Mouse (Mus musculus): Measurements from ENCODE around the gene Olfr1101. TPM values are rescaled to one million over a fixed set of nuclear protein-coding genes. Genes with fewer than 3 reads are reported as not detected.

Gene Olfr1101
- not detected in 2 replicates for polyA plus RNA-seq (2015; fragmentation: Nextera tagmentation; extraction: Ambion mirVana)

DNA sequence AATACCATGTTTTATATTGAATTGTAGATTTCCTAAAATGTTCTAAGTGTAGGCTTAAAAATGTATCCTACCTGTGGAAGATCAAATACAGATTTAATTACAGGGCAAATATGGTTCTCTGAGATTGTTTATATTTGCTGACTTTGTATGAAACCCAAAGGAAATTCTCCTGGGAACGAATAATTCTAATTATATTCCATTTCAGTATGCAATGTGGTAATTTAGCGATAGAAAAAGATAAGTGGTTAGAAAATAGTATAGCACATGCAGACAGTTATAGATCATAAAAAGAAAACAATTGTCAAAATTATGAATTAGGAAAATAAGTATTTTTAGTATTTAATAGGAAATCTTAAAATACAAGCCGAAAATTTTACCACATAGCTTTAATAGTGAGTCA is at the start of gene Olfr1101:
Gene Olfr1101, minus strand, starts transcription at position 101 of the 400 bp plus-strand sequence.
- Histone ChIP-seq H3K4me3 (ENCODE audit: low read length) (no peak within 1 kb of the TSS), H3K9ac (ENCODE audit: low read length) (no peak within 1 kb of the TSS), H3K9me3 (ENCODE audit: control insufficient read depth, low read length) (no peaks in the 10 kb centered on the region), H3K27ac (ENCODE audit: low read length) (no peak within 1 kb of the TSS), H3K36me3 (ENCODE audit: control insufficient read depth, insufficient read depth, low read length) (no peaks in the 10 kb centered on the region), H3K4me1 (replicated peaks; ENCODE audit: control insufficient read depth, insufficient read depth, low read length) (no peaks in the 10 kb centered on the region), H3K4me2 (ENCODE audit: low read depth, low read length) (no peak within 1 kb of the TSS), H3K27me3 (ENCODE audit: control insufficient read depth, insufficient read depth, low read depth, low read length) (no peaks in the 10 kb centered on the region)
- 67% methylated on average over 3 of the region's 3 CpGs for WGBS
- ATAC-seq (ENCODE audit: low read depth) = no peak

DNA sequence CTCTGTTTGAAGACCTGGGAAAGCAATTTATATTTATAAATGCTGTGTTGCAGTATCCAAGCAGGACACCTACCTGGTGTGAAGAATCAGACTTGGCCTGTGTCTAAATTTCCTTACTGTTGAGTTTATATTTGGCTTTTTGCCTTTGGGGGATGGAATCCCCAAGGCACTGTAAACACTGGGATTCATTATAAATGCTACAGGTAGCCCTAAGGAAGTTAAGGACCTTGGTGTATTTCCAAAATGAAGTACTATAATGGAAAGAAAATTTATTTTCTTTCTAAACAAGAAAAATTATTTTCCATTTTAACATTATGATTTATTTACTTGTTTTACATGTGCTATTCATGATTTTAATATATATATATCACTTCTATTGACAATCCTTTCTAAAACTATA is 45.4 kb upstream of the Olfr1101 start, which contains the start of gene Olfr1105:
Gene Olfr1105, minus strand, starts transcription at position 101 of the 400 bp plus-strand sequence.
- no peak for ATAC-seq (ENCODE audit: low read depth)
- Histone ChIP-seq H3K4me2 (ENCODE audit: low read depth, low read length) (no peak within 1 kb of the TSS), H3K9me3 (ENCODE audit: control insufficient read depth, low read length) (no peaks in the 10 kb centered on the region), H3K36me3 (ENCODE audit: control insufficient read depth, insufficient read depth, low read length) (no peaks in the 10 kb centered on the region), H3K27ac (ENCODE audit: low read length) (no peak within 1 kb of the TSS), H3K4me3 (ENCODE audit: low read length) (no peak within 1 kb of the TSS), H3K27me3 (ENCODE audit: control insufficient read depth, insufficient read depth, low read depth, low read length) (no peaks in the 10 kb centered on the region), H3K9ac (ENCODE audit: low read length) (no peak within 1 kb of the TSS), H3K4me1 (replicated peaks; ENCODE audit: control insufficient read depth, insufficient read depth, low read length) (no peaks in the 10 kb centered on the region)

DNA sequence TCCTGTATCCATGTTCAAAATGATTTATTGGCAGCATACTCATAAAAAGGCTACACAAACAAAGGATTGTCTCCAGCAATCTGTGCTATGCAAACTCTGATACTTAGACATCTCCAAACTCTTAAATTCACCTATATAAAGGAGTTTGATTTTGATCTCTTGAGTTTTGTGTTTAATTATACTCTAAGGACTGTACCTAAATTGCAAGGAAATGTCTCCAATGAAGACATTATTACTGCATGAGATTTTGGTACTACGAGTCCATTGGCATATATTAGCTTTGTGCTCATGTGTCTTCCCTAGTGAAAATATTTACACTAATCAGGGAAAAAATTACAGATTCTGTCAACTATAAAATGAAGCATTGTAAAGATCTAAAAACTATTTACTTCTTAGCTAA is 36.0 kb upstream of the Olfr1101 start, which contains the start of gene Olfr1104:
Gene Olfr1104, minus strand, starts transcription at position 101 of the 400 bp plus-strand sequence.
- Histone ChIP-seq H3K9ac (ENCODE audit: low read length) (no peak within 1 kb of the TSS), H3K27me3 (ENCODE audit: control insufficient read depth, insufficient read depth, low read depth, low read length) (no peaks in the 10 kb centered on the region), H3K4me1 (replicated peaks; ENCODE audit: control insufficient read depth, insufficient read depth, low read length) (no peaks in the 10 kb centered on the region), H3K4me3 (ENCODE audit: low read length) (no peak within 1 kb of the TSS), H3K9me3 (ENCODE audit: control insufficient read depth, low read length) (no peaks in the 10 kb centered on the region), H3K4me2 (ENCODE audit: low read depth, low read length) (no peak within 1 kb of the TSS), H3K36me3 (ENCODE audit: control insufficient read depth, insufficient read depth, low read length) (no peaks in the 10 kb centered on the region), H3K27ac (ENCODE audit: low read length) (no peak within 1 kb of the TSS)
- ATAC-seq (ENCODE audit: low read depth) = no peak
- WGBS = 70% methylated on average over 1 of the region's 1 CpGs

DNA sequence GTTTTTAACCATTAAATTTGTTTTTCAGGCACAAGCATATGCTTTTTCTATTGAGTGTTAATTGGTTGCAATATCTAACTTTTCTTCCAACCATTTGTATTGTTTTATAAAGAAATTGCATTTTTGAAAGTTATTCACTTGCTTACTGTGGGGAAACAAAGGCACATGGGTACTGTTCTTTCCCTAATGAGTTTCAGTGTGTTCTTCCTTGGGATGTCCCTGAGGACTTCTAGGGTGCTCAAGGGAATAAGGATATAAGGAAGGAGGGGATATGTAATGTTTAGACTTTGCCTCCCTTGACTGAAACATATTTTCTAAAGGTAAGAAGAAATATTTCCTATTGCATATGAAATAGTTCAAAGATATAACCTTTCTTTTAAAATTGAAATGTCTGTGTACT is 7.1 kb upstream of the Olfr1101 start, which contains the start of gene Olfr1102:
Gene Olfr1102, plus strand, starts transcription at position 301 of the 400 bp plus-strand sequence.
- no peaks in the 10 kb centered on the region for H3K27me3 ChIP-seq (ENCODE audit: control insufficient read depth, insufficient read depth, low read depth, low read length)
- H3K4me2 ChIP-seq (ENCODE audit: low read depth, low read length) = no peak within 1 kb of the TSS
- H3K4me1 ChIP-seq (replicated peaks; ENCODE audit: control insufficient read depth, insufficient read depth, low read length) = no peaks in the 10 kb centered on the region
- H3K27ac ChIP-seq (ENCODE audit: low read length) = no peak within 1 kb of the TSS
- no peaks in the 10 kb centered on the region for H3K36me3 ChIP-seq (ENCODE audit: control insufficient read depth, insufficient read depth, low read length)
- no peak for ATAC-seq (ENCODE audit: low read depth)
- no peaks in the 10 kb centered on the region for H3K9me3 ChIP-seq (ENCODE audit: control insufficient read depth, low read length)
- no peak within 1 kb of the TSS for H3K9ac ChIP-seq (ENCODE audit: low read length)
- H3K4me3 ChIP-seq (ENCODE audit: low read length) = no peak within 1 kb of the TSS

DNA sequence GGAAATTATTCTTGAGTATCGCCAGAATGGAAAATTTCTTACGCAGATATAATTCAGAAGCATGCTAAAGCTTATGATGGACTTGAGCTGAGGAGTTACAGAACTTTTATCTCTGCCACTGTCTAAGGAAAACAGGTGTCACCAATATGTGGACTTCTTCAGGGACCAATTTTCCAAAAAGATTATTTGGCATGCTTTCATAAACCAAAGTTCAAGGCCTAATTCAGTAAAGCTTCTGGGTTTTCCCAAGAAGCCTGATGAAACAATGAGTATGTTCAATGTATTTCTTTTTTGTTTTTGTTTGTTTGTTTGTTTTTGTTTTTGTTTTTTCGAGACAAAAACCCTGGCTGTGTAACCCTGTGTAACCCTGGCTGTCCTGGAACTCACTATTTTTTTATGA is 11.2 kb downstream of the Olfr1101 start, which contains the start of gene Olfr1100:
Gene Olfr1100, minus strand, starts transcription at position 101 of the 400 bp plus-strand sequence.
- H3K4me2 ChIP-seq (ENCODE audit: low read depth, low read length) = no peak within 1 kb of the TSS
- no peaks in the 10 kb centered on the region for H3K4me1 ChIP-seq (replicated peaks; ENCODE audit: control insufficient read depth, insufficient read depth, low read length)
- H3K9me3 ChIP-seq (ENCODE audit: control insufficient read depth, low read length) = no peaks in the 10 kb centered on the region
- no peak within 1 kb of the TSS for H3K27ac ChIP-seq (ENCODE audit: low read length)
- H3K4me3 ChIP-seq (ENCODE audit: low read length) = no peak within 1 kb of the TSS
- no peak for ATAC-seq (ENCODE audit: low read depth)
- no peak within 1 kb of the TSS for H3K9ac ChIP-seq (ENCODE audit: low read length)
- WGBS = 64% methylated on average over 3 of the region's 3 CpGs
- H3K36me3 ChIP-seq (ENCODE audit: control insufficient read depth, insufficient read depth, low read length) = no peaks in the 10 kb centered on the region
- H3K27me3 ChIP-seq (ENCODE audit: control insufficient read depth, insufficient read depth, low read depth, low read length) = no peaks in the 10 kb centered on the region

DNA sequence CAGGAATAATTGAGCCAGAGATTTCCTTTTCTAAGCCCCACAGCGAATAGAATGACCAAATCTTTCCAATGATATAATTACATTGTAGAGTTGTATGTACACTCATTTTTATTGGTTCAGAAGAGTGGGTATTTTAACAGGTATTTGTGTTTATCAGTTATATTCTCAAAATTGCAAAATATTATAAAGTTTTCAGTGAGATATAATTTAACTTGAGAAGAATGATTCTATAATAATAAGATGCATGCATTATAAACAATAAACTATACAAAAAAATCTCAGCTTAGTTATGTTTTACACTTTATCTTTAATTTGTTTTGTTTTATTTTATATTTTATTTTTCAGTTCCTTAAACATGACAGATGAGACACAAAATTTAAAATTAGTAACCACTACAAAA is 30.4 kb downstream of the Olfr1101 start, which contains the start of gene Olfr1099:
Gene Olfr1099, minus strand, starts transcription at position 101 of the 400 bp plus-strand sequence.
- no peak within 1 kb of the TSS for H3K9ac ChIP-seq (ENCODE audit: low read length)
- H3K9me3 ChIP-seq (ENCODE audit: control insufficient read depth, low read length) = no peaks in the 10 kb centered on the region
- WGBS = 68% methylated on average over 1 of the region's 1 CpGs
- no peak within 1 kb of the TSS for H3K4me3 ChIP-seq (ENCODE audit: low read length)
- H3K36me3 ChIP-seq (ENCODE audit: control insufficient read depth, insufficient read depth, low read length) = no peaks in the 10 kb centered on the region
- no peak within 1 kb of the TSS for H3K4me2 ChIP-seq (ENCODE audit: low read depth, low read length)
- no peaks in the 10 kb centered on the region for H3K4me1 ChIP-seq (replicated peaks; ENCODE audit: control insufficient read depth, insufficient read depth, low read length)
- H3K27ac ChIP-seq (ENCODE audit: low read length) = no peak within 1 kb of the TSS
- H3K27me3 ChIP-seq (ENCODE audit: control insufficient read depth, insufficient read depth, low read depth, low read length) = no peaks in the 10 kb centered on the region
- ATAC-seq (ENCODE audit: low read depth) = no peak

Other genes starting within 250 kb of the Olfr1101 start
- not detected in 2 replicates for gene Olfr1090, start 232.2 kb downstream of the Olfr1101 start, polyA plus RNA-seq (2015; fragmentation: Nextera tagmentation; extraction: Ambion mirVana)
- gene Olfr1093, start 208.7 kb downstream of the Olfr1101 start, polyA plus RNA-seq (2015; fragmentation: Nextera tagmentation; extraction: Ambion mirVana) = not detected in 2 replicates
- gene Olfr141, start 181.2 kb downstream of the Olfr1101 start, polyA plus RNA-seq (2015; fragmentation: Nextera tagmentation; extraction: Ambion mirVana) = not detected in 2 replicates
- not detected in 2 replicates for gene Olfr1094, start 166.6 kb downstream of the Olfr1101 start, polyA plus RNA-seq (2015; fragmentation: Nextera tagmentation; extraction: Ambion mirVana)
- not detected in 2 replicates for gene Olfr1095, start 139.5 kb downstream of the Olfr1101 start, polyA plus RNA-seq (2015; fragmentation: Nextera tagmentation; extraction: Ambion mirVana)
- gene Gm13723, start 116.4 kb downstream of the Olfr1101 start, polyA plus RNA-seq (2015; fragmentation: Nextera tagmentation; extraction: Ambion mirVana) = not detected in 2 replicates
- not detected in 2 replicates for gene Olfr1097, start 99.0 kb downstream of the Olfr1101 start, polyA plus RNA-seq (2015; fragmentation: Nextera tagmentation; extraction: Ambion mirVana)
- gene Olfr1098, start 66.7 kb downstream of the Olfr1101 start, polyA plus RNA-seq (2015; fragmentation: Nextera tagmentation; extraction: Ambion mirVana) = not detected in 2 replicates
- gene Olfr1099, start 30.5 kb downstream of the Olfr1101 start, polyA plus RNA-seq (2015; fragmentation: Nextera tagmentation; extraction: Ambion mirVana) = not detected in 2 replicates
- gene Olfr1100, start 11.3 kb downstream of the Olfr1101 start, polyA plus RNA-seq (2015; fragmentation: Nextera tagmentation; extraction: Ambion mirVana) = not detected in 2 replicates
- gene Olfr1102, start 7.2 kb upstream of the Olfr1101 start, polyA plus RNA-seq (2015; fragmentation: Nextera tagmentation; extraction: Ambion mirVana) = not detected in 2 replicates
- gene Olfr1104, start 35.9 kb upstream of the Olfr1101 start, polyA plus RNA-seq (2015; fragmentation: Nextera tagmentation; extraction: Ambion mirVana) = not detected in 2 replicates
- not detected in 2 replicates for gene Olfr1105, start 45.3 kb upstream of the Olfr1101 start, polyA plus RNA-seq (2015; fragmentation: Nextera tagmentation; extraction: Ambion mirVana)
- not detected in 2 replicates for gene Olfr1106, start 61.1 kb upstream of the Olfr1101 start, polyA plus RNA-seq (2015; fragmentation: Nextera tagmentation; extraction: Ambion mirVana)
- gene Olfr1107, start 84.6 kb upstream of the Olfr1101 start, polyA plus RNA-seq (2015; fragmentation: Nextera tagmentation; extraction: Ambion mirVana) = not detected in 2 replicates
- not detected in 2 replicates for gene Olfr1109, start 104.8 kb upstream of the Olfr1101 start, polyA plus RNA-seq (2015; fragmentation: Nextera tagmentation; extraction: Ambion mirVana)
- not detected in 2 replicates for gene Olfr259, start 123.3 kb upstream of the Olfr1101 start, polyA plus RNA-seq (2015; fragmentation: Nextera tagmentation; extraction: Ambion mirVana)
- not detected in 2 replicates for gene Olfr1110, start 149.1 kb upstream of the Olfr1101 start, polyA plus RNA-seq (2015; fragmentation: Nextera tagmentation; extraction: Ambion mirVana)
- not detected in 2 replicates for gene Olfr1111, start 161.4 kb upstream of the Olfr1101 start, polyA plus RNA-seq (2015; fragmentation: Nextera tagmentation; extraction: Ambion mirVana)
- not detected in 2 replicates for gene Olfr1112, start 196.6 kb upstream of the Olfr1101 start, polyA plus RNA-seq (2015; fragmentation: Nextera tagmentation; extraction: Ambion mirVana)
- gene Olfr1113, start 217.7 kb upstream of the Olfr1101 start, polyA plus RNA-seq (2015; fragmentation: Nextera tagmentation; extraction: Ambion mirVana) = not detected in 2 replicates